Mouse (Mus musculus): ENCODE results near the gene Cars2. TPM values are rescaled to one million over a fixed set of nuclear protein-coding genes. Genes with fewer than 3 reads are reported as not detected.
"Not testable (repeated sequence)": the region's sequence is repeated elsewhere in the genome, so short reads cannot be mapped to it uniquely, and the experiment has no call there.

Gene Cars2
- total and polyA plus RNA-seq, 3 experiments: 45.6 to 67.1 (median 46.4) TPM

- Histone ChIP-seq H3K27me3 (replicated peaks) (no peaks in the 10 kb centered on the region), H3K4me3 (replicated peaks in 1 of 3; ENCODE audit: low read depth in 2 of 3, low read length in 2 of 3, poor library complexity in 1 of 3) (peak within 1 kb of the TSS; percentile 84 to 97 (median 95)), H3K4me2 (ENCODE audit: insufficient read depth, low read depth, poor library complexity, severe bottlenecking) (peak within 1 kb of the TSS; percentile 89), H3K79me2 (replicated peaks; ENCODE audit: control insufficient read depth, extremely low read depth, insufficient read depth, poor library complexity, severe bottlenecking) (peaks cover 30% of the 10 kb centered on the region), H3K9me3 (replicated peaks; ENCODE audit: low read length) (no peaks in the 10 kb centered on the region), H3K27ac (ENCODE audit: insufficient read depth, low read depth) (0 out of 2 replicates have a peak within 1 kb of the TSS, but pooled peaks have one; percentile 33), H3K4me1 (ENCODE audit: control insufficient read depth in 1 of 2, insufficient read depth in 2 of 2) (peaks cover 5 to 31% of the 10 kb centered on the region in 2 experiments), H3K36me3 (replicated peaks in 1 of 2; ENCODE audit: control insufficient read depth in 1 of 2, insufficient read depth in 1 of 2, low read length in 1 of 2) (peaks cover 7 to 28% of the 10 kb centered on the region in 2 experiments), H3K9ac (ENCODE audit: insufficient read depth, low read depth) (peak within 1 kb of the TSS; percentile 83)
- in situ Hi-C loops (cut with MboI; ENCODE audit: low pct_ligation_motif_present, low pct_unique_long_range_greater_than_20kb, low sequenced_read_pairs) (no loop called here), dilution Hi-C loops (cut with MboI; ENCODE audit: extremely low pct_ligation_motif_present, extremely low pct_unique_long_range_greater_than_20kb, low sequenced_read_pairs) (no loop called here)
- TF ChIP-seq NELFE (IDR thresholded peaks at IDR 0.05; ENCODE audit: low read depth, low read length): peak; percentile 92
- peak; percentile 93 for TF ChIP-seq MXI1 (IDR thresholded peaks at IDR 0.05; ENCODE audit: low read depth, low read length)
- no peak for TF ChIP-seq ZNF384 (IDR thresholded peaks at IDR 0.05; ENCODE audit: low read depth, low read length)
- TF ChIP-seq MYC (IDR thresholded peaks at IDR 0.05; ENCODE audit: low read depth, low read length): peak; percentile 18; the same call in 1 of the 2 replicates
- TF ChIP-seq ETS1 (conservative IDR thresholded peaks at IDR 0.05; ENCODE audit: low read depth, low read length): no peak
- peak; percentile 82 for TF ChIP-seq TCF12 (IDR thresholded peaks at IDR 0.05; ENCODE audit: low read depth, low read length)
- no peak for TF ChIP-seq JUND (conservative IDR thresholded peaks at IDR 0.05; ENCODE audit: low read depth, low read length)
- TF ChIP-seq E2F4 (IDR thresholded peaks at IDR 0.05; ENCODE audit: insufficient replicate concordance, low read depth, low read length): no peak
- no peak for TF ChIP-seq ZC3H11A (IDR thresholded peaks at IDR 0.05; ENCODE audit: low read depth, low read length)
- TF ChIP-seq ELF1 (IDR thresholded peaks at IDR 0.05; ENCODE audit: low read depth, low read length): peak; percentile 99
- TF ChIP-seq ZKSCAN1 (IDR thresholded peaks at IDR 0.05; ENCODE audit: borderline replicate concordance, low read depth, low read length): no peak
- no peak for TF ChIP-seq SMC3 (IDR thresholded peaks at IDR 0.05; ENCODE audit: low read depth, low read length)
- TF ChIP-seq KAT2A (IDR thresholded peaks at IDR 0.05; ENCODE audit: insufficient replicate concordance, low read length): peak; percentile 91; the same call in 1 of the 2 replicates
- TF ChIP-seq MEF2A (IDR thresholded peaks at IDR 0.05; ENCODE audit: borderline replicate concordance, low read depth, low read length): peak; percentile 61; the same call in 1 of the 2 replicates
- peak; percentile 69; the same call in 1 of the 2 replicates for TF ChIP-seq CHD2 (IDR thresholded peaks at IDR 0.05; ENCODE audit: low read length)
- TF ChIP-seq RAD21 (IDR thresholded peaks at IDR 0.05; ENCODE audit: low read depth, low read length): no peak
- TF ChIP-seq ZMIZ1 (IDR thresholded peaks at IDR 0.05; ENCODE audit: low read depth, low read length): peak; percentile 53; the same call in 1 of the 2 replicates
- TF ChIP-seq NRF1 (IDR thresholded peaks at IDR 0.05; ENCODE audit: low read depth, low read length): peak; percentile 73
- TF ChIP-seq GABPA (IDR thresholded peaks at IDR 0.05; ENCODE audit: insufficient replicate concordance, low read depth, low read length): no peak; the same call in 1 of the 2 replicates
- TF ChIP-seq MAX (IDR thresholded peaks at IDR 0.05; ENCODE audit: low read length): peak; percentile 18; the same call in 1 of the 2 replicates
- TF ChIP-seq CTCF (conservative IDR thresholded peaks at IDR 0.05 in 1 of 2, IDR thresholded peaks at IDR 0.05 in 1 of 2; ENCODE audit: low read depth in 2 of 2, low read length in 2 of 2): no peak
- TF ChIP-seq HCFC1 (IDR thresholded peaks at IDR 0.05; ENCODE audit: low read depth, low read length): peak; percentile 93
- TF ChIP-seq JUN (IDR thresholded peaks at IDR 0.05; ENCODE audit: insufficient read depth, low read depth, low read length): no peak
- TF ChIP-seq IRF4 (IDR thresholded peaks at IDR 0.05; ENCODE audit: low read depth, low read length): peak; percentile 33; the same call in 1 of the 2 replicates
- no peak for TF ChIP-seq MAZ (IDR thresholded peaks at IDR 0.05; ENCODE audit: low read depth, low read length)
- peak; percentile 92 for TF ChIP-seq POLR2A (IDR thresholded peaks at IDR 0.05; ENCODE audit: low read depth, low read length)
- TF ChIP-seq SIN3A (IDR thresholded peaks at IDR 0.05; ENCODE audit: low read length): peak; percentile 89
- TF ChIP-seq TBP (conservative IDR thresholded peaks at IDR 0.05; ENCODE audit: low read depth, low read length): peak; percentile 62; the same call in 1 of the 2 replicates
- TF ChIP-seq MAFK (IDR thresholded peaks at IDR 0.05; ENCODE audit: insufficient replicate concordance, low read length): no peak
- TF ChIP-seq CHD1 (IDR thresholded peaks at IDR 0.05; ENCODE audit: low read depth, low read length): no peak
- peak; percentile 82 for DNase-seq (ENCODE audit: extremely low read depth)
Observed at GRCm38 (mm10) chr8:11497017-11497990, 53.3 kb downstream of the Cars2 start, which contains the start of gene Naxd. TSS of gene Naxd (plus strand) at chr8:11497506.

- dilution Hi-C loops (cut with MboI; ENCODE audit: extremely low pct_ligation_motif_present, extremely low pct_unique_long_range_greater_than_20kb, low sequenced_read_pairs); H3K36me3 ChIP-seq (replicated peaks in 1 of 2; ENCODE audit: control insufficient read depth in 1 of 2, insufficient read depth in 1 of 2, low read length in 1 of 2); H3K79me2 ChIP-seq (replicated peaks; ENCODE audit: control insufficient read depth, extremely low read depth, insufficient read depth, poor library complexity, severe bottlenecking); H3K9me3 ChIP-seq (replicated peaks; ENCODE audit: low read length); DNase-seq (ENCODE audit: extremely low read depth); H3K4me3 ChIP-seq (replicated peaks in 1 of 3; ENCODE audit: low read depth in 2 of 3, low read length in 2 of 3, poor library complexity in 1 of 3); H3K4me2 ChIP-seq (ENCODE audit: insufficient read depth, low read depth, poor library complexity, severe bottlenecking); H3K27ac ChIP-seq (ENCODE audit: insufficient read depth, low read depth); H3K9ac ChIP-seq (ENCODE audit: insufficient read depth, low read depth); in situ Hi-C loops (cut with MboI; ENCODE audit: low pct_ligation_motif_present, low pct_unique_long_range_greater_than_20kb, low sequenced_read_pairs); H3K27me3 ChIP-seq (replicated peaks): not testable (repeated sequence)
- H3K4me1 ChIP-seq (ENCODE audit: control insufficient read depth in 1 of 2, insufficient read depth in 2 of 2): peaks cover 0 to 11% of the 10 kb centered on the region in 2 experiments; a peak in 3 of 4 replicates
Observed at GRCm38 (mm10) chr8:11492340-11492739, 58.2 kb downstream of the Cars2 start.

Data from CH12.LX (cell line).